Mouse (Mus musculus) embryonic facial prominence, embryonic 13.5 days (tissue): ENCODE results near the gene Itpka. TPM values are rescaled to one million over a fixed set of nuclear protein-coding genes. Genes with fewer than 3 reads are reported as not detected.
A peak's percentile ranks its signal among the peaks of the same experiment; 100 is the strongest.

Experiments
- ATAC-seq: fragments of 200-750 bp; cut with Nextera tagmentation; 2 replicates; pipeline ENCODE4 v1.8.0; 2017; ENCODE audit warnings: low read depth; ENCODE audit not compliant: insufficient number of reproducible peaks, insufficient read depth, low FRiP score, low TSS enrichment
- H3K27ac ChIP-seq: fragments of 300-500 bp; sonication (generic); 2 replicates; pipeline ENCODE4 v1.5.1; 2015; ENCODE audit warnings: moderate library complexity, mild to moderate bottlenecking, inconsistent platforms
- H3K27me3 ChIP-seq: fragments of 300-500 bp; sonication (generic); 2 replicates; pipeline ENCODE4 v1.6.1; 2015; ENCODE audit warnings: mild to moderate bottlenecking, inconsistent platforms
- H3K36me3 ChIP-seq: fragments of 300-500 bp; sonication (generic); 2 replicates; pipeline ENCODE4 v1.6.1; 2015; ENCODE audit warnings: mild to moderate bottlenecking, inconsistent platforms
- H3K4me1 ChIP-seq: fragments of 300-500 bp; sonication (generic); 2 replicates; pipeline ENCODE4 v1.6.1; 2015; ENCODE audit warnings: inconsistent platforms
- H3K4me2 ChIP-seq: fragments of 300-500 bp; sonication (generic); 2 replicates; pipeline ENCODE4 v1.6.1; 2015; ENCODE audit warnings: moderate library complexity, mild to moderate bottlenecking, inconsistent platforms
- H3K4me3 ChIP-seq: fragments of 300-500 bp; sonication (generic); 2 replicates; pipeline ENCODE4 v1.5.1; 2015; ENCODE audit warnings: mild to moderate bottlenecking, inconsistent platforms
- H3K9ac ChIP-seq: fragments of 300-500 bp; sonication (generic); 2 replicates; pipeline ENCODE4 v1.6.1; 2015; ENCODE audit warnings: mild to moderate bottlenecking, inconsistent platforms
- H3K9me3 ChIP-seq: fragments of 300-500 bp; sonication (generic); 2 replicates; pipeline ENCODE4 v1.6.1; 2016; ENCODE audit warnings: inconsistent platforms
- WGBS: fragments of 180-500 bp; shearing (Covaris S2); methylation state at CpG from one replicate; pipeline ENCODE4 v1.1.7; 2015; ENCODE audit warnings: mixed read lengths; 5-methylcytosine and 5-hydroxymethylcytosine counted together
- polyA plus RNA-seq: library from polyadenylated mRNA; unstranded; fragments of >200 nt; fragmentation: Nextera tagmentation; extraction: Ambion mirVana; gene quantifications from 2 replicates; pipeline ENCODE4 v1.2.1, GENCODE M21; 2015

The Itpka gene
- polyA plus RNA-seq, 1 experiment from 2014 or later, result not detected

DNA sequence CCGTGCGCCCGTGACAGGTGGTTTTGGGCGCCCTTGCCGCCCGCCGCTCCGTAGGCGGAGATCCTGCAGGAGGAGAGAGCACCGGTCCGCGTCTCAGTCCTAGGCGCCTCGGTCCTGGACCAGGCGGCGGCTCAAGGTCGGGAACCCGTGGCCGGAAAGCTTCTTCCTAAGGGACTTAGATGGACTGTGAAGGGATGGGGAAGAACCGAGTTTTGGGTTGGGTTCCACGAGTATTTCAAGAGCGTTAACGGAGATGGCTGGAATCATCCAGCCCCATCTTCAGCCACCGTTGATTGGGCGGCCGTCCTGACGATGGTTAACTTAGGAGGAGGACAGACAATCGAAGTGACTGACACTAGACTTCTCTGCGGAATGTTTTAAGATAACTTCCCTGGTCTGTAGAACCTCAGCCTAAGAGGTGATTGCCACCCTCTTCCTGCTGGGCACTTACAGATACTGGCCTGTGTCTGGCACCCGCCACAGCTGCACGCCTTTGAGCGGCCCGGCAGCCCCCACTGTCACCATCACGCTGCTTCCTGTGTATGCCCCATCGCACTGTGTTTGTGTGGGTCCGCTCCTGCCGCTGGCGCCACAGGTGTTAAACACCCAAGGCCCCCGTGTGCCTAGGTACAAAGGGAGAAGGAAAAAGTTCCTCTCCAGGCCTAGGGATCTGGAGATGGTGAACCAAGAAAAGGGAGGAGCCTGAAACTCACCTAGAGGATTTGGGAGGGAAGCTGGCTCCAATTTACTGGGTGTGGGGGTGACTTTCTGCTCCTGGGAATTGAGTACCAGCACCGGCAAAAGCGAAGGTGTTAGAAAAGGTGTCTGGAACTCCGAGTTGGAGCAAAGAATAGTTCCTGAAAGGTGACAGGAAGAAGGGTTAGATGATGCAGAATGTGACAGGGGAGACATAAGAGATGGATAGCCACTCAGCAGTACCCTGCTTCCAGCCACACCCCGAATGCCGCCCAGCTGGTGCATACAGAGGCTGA, 17.0 kb downstream of the Itpka start:
- Histone ChIP-seq H3K4me1 (peaks cover 15% of the 10 kb centered on the region), H3K4me2 (peak overlapping the region; percentile 100), H3K36me3 (peaks cover 9% of the 10 kb centered on the region), H3K9ac (peak overlapping the region; percentile 69; the same call in 1 of the 2 replicates), H3K27ac (no peak overlapping the region), H3K9me3 (no peaks in the 10 kb centered on the region), H3K27me3 (peaks cover 78% of the 10 kb centered on the region), H3K4me3 (peak overlapping the region; percentile 63)
- ATAC-seq, result no peak
- 5% methylated on average over 44 of the region's 44 CpGs for WGBS

DNA sequence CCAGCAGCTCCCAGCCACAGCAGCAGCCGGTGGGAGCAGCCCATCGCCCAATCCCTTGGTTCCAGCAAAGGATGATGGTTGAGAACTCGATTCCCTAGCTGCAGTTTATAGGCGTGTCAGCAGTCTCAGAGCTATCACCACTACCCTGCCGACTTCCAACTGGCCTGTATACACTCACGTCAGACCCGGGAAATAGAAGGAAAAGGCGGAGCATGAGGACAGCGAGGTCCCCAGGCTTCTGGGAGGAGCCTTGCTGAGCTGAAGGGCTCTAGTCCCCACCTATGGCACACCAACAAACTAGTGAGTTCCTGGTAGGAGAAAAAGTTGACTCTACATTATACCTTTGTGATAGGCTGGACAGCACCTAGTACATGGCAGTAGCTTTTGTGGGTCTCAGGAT, 18.1 kb downstream of the Itpka start, which contains the start of gene Ltk:
Gene Ltk, minus strand, starts transcription at position 181 of the 400 bp plus-strand sequence.
- H3K27me3 ChIP-seq, result peaks cover 67% of the 10 kb centered on the region
- no peaks in the 10 kb centered on the region for H3K9me3 ChIP-seq
- peak within 1 kb of the TSS; percentile 63; the same call in 1 of the 2 replicates for H3K4me3 ChIP-seq
- H3K27ac ChIP-seq, result no peak within 1 kb of the TSS
- ATAC-seq, result no peak
- peaks cover 15% of the 10 kb centered on the region for H3K4me1 ChIP-seq
- WGBS, result 16% methylated on average over 9 of the region's 9 CpGs
- H3K4me2 ChIP-seq, result peak within 1 kb of the TSS; percentile 100
- peaks cover 20% of the 10 kb centered on the region for H3K36me3 ChIP-seq
- H3K9ac ChIP-seq, result no peak within 1 kb of the TSS

DNA sequence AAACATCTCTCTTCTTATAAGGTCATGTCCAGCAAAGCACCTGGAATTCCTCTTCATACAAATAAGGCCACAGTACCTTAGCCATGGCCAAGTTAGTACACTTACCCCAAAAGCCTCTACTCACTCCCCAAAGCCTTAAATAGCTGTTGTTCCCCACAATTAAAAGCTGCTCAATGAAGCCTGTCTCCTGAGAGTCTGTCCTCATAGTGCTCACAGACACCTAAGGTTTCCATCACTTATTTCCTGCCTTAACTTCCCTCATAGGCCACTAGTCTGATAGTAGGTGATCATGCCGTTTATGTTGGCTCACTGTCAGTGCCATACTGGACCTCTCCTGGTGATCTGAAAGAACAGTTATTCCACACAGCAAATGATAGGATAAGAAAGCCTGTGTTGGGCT, 20.1 kb downstream of the Itpka start:
- no peak overlapping the region for H3K9ac ChIP-seq
- no peaks in the 10 kb centered on the region for H3K9me3 ChIP-seq
- H3K4me3 ChIP-seq, result no peak overlapping the region
- ATAC-seq, result no peak
- H3K36me3 ChIP-seq, result peaks cover 35% of the 10 kb centered on the region
- 73% methylated on average over 1 of the region's 1 CpGs for WGBS
- peaks cover 49% of the 10 kb centered on the region for H3K27me3 ChIP-seq
- H3K27ac ChIP-seq, result no peak overlapping the region
- H3K4me1 ChIP-seq, result peaks cover 15% of the 10 kb centered on the region
- H3K4me2 ChIP-seq, result no peak overlapping the region

DNA sequence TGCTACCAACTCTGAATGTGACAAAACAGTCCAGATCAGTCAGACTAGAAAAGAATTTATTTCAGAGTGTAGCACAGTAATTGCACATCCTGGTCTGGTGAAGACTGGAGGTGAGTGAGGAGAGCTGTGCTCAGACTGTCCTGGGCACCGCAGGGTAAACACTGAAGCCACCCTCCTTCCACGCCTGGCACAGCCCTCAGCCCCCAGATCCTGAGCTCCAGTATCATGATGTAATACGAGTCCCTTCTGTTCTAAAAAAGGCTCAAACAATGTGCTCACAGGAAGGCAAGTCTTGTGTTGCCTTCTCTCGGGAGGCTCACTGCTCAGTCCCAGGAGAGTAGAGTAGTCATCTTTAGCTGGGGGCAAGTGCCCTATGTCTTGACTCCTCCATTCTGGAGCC, 21.8 kb downstream of the Itpka start:
- H3K36me3 ChIP-seq, result peaks cover 47% of the 10 kb centered on the region
- no peak overlapping the region for H3K9ac ChIP-seq
- H3K27me3 ChIP-seq, result peaks cover 32% of the 10 kb centered on the region
- 68% methylated on average over 4 of the region's 4 CpGs for WGBS
- H3K4me2 ChIP-seq, result no peak overlapping the region
- H3K27ac ChIP-seq, result no peak overlapping the region
- no peak overlapping the region for H3K4me3 ChIP-seq
- no peaks in the 10 kb centered on the region for H3K9me3 ChIP-seq
- ATAC-seq, result no peak
- H3K4me1 ChIP-seq, result peaks cover under 1% of the 10 kb centered on the region

DNA sequence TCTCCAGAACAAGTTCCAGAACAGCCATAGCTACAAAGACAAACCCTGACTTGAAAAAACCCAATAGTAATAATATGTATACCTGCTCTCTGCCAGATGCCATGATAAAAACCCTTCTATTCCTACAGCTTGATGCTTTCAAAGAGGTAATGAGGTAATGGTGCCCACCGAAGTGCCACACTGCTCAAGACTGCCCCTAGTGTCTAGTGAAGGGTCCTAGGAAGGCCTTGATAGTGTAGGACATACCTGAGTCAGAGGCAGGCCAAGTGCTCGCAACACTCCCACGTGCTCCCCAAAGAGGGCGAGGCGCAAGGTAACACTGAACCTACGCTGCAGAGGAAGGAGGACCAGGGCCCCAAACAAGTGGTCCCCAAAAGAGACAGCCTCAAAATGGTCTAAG, 25.1 kb downstream of the Itpka start:
- no peaks in the 10 kb centered on the region for H3K4me1 ChIP-seq
- no peak overlapping the region for H3K4me2 ChIP-seq
- no peak overlapping the region for H3K4me3 ChIP-seq
- H3K27me3 ChIP-seq, result 0 out of 2 replicates have a peak, but pooled peaks cover 4% of the 10 kb centered on the region
- ATAC-seq, result no peak
- no peak overlapping the region for H3K9ac ChIP-seq
- 95% methylated on average over 6 of the region's 6 CpGs for WGBS
- no peak overlapping the region for H3K27ac ChIP-seq
- H3K36me3 ChIP-seq, result peaks cover 80% of the 10 kb centered on the region
- H3K9me3 ChIP-seq, result no peaks in the 10 kb centered on the region

DNA sequence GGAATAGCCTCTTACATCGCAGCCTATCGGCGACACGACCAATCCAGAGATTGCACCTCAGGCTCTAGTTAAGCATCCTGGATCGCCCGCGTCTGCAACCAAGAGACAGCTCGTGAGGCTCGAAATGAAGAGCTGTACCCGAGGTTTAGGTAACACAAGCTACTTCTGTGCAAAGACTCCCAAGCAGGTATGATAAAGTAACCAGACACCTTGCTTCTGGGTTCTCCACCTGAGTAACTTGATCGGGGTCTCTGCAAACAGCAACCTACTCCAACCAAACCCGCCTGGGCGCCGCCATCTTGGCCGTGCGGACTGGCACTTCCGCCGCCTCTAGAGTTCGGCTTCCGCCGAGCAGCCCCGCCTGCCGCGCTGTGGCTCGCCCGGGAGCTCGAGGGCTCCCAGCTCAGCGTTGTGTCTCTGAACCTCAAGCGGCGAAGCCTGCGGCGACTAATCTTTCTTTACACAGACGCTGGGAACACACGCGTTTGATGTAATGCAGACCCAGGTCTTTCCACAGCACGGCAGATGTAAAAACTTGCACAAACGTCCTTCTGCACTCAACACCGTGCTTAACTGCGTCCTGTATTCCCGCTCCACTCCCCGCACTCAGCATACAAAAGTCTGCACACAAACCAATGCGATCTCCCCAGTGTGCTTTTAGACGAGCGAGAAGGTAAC, 45.2 kb downstream of the Itpka start, which contains the start of gene Rpap1:
Gene Rpap1, minus strand, starts transcription at position 332 of the 678 bp plus-strand sequence.
- Histone ChIP-seq H3K9ac (peak within 1 kb of the TSS; percentile 78), H3K36me3 (peaks cover 21% of the 10 kb centered on the region), H3K27me3 (no peaks in the 10 kb centered on the region), H3K4me2 (peak within 1 kb of the TSS; percentile 75), H3K9me3 (no peaks in the 10 kb centered on the region), H3K4me1 (peaks cover 13% of the 10 kb centered on the region), H3K27ac (peak within 1 kb of the TSS; percentile 91), H3K4me3 (peak within 1 kb of the TSS; percentile 68)
- ATAC-seq, result peak; percentile 91
- WGBS, result under 1% methylated on average over 44 of the region's 44 CpGs

DNA sequence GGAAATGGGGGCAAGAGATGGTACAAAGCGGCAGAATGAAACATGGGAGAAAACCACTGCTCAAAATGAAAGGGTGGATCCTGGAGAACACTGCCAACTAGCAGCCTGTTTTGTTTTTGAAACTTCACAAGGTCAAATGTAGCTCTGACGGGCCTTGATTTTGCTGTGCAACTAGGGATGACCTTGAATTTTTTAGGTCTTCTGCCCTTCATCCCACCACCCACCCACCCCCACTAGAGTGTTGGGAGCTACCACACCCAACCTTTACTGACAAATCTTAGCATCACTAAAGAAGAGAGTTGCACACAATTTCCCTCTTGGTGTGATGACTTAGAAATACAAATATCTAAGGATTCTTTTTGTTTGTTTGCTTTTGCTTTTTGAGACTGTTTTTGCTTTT, 47.9 kb downstream of the Itpka start:
- no peak overlapping the region for H3K27ac ChIP-seq
- H3K4me1 ChIP-seq, result peaks cover 13% of the 10 kb centered on the region
- H3K9me3 ChIP-seq, result no peaks in the 10 kb centered on the region
- H3K9ac ChIP-seq, result no peak overlapping the region
- 80% methylated on average over 2 of the region's 2 CpGs for WGBS
- H3K27me3 ChIP-seq, result no peaks in the 10 kb centered on the region
- H3K4me3 ChIP-seq, result no peak overlapping the region
- ATAC-seq, result no peak
- H3K36me3 ChIP-seq, result peaks cover 3% of the 10 kb centered on the region; the same call in 1 of the 2 replicates
- H3K4me2 ChIP-seq, result no peak overlapping the region

DNA sequence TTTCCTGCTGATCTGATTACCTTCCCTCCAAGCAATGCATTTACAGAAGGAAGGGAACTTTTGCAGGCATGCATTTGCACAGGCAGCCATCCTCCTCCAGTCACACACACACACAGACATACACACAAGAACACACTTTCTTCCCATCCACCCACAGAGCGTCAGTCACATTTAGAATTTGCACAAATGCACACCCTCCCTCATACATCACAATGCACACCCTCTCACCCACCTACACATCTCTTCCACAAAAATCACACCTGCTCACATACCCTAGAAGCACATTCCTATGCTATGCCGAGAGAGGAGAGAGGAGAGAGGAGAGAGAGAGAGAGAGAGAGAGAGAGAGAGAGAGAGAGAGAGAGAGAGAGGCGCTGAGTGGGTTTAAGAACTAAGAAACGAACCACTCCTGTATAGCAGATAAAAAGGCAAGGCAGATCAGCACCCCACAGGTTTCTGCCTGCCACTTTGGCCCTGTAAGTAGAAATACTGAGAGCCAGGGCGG, 55.2 kb downstream of the Itpka start, which contains the start of gene Tyro3:
Gene Tyro3, plus strand, starts transcription at position 455 of the 505 bp plus-strand sequence.
- no peak within 1 kb of the TSS for H3K4me2 ChIP-seq
- no peak within 1 kb of the TSS for H3K4me3 ChIP-seq
- H3K27me3 ChIP-seq, result peaks cover 32% of the 10 kb centered on the region
- 58% methylated on average over 5 of the region's 5 CpGs for WGBS
- no peak within 1 kb of the TSS for H3K9ac ChIP-seq
- no peak within 1 kb of the TSS for H3K27ac ChIP-seq
- no peaks in the 10 kb centered on the region for H3K9me3 ChIP-seq
- 0 out of 2 replicates have a peak, but pooled peaks cover 3% of the 10 kb centered on the region for H3K36me3 ChIP-seq
- ATAC-seq, result no peak
- H3K4me1 ChIP-seq, result peaks cover 24% of the 10 kb centered on the region

DNA sequence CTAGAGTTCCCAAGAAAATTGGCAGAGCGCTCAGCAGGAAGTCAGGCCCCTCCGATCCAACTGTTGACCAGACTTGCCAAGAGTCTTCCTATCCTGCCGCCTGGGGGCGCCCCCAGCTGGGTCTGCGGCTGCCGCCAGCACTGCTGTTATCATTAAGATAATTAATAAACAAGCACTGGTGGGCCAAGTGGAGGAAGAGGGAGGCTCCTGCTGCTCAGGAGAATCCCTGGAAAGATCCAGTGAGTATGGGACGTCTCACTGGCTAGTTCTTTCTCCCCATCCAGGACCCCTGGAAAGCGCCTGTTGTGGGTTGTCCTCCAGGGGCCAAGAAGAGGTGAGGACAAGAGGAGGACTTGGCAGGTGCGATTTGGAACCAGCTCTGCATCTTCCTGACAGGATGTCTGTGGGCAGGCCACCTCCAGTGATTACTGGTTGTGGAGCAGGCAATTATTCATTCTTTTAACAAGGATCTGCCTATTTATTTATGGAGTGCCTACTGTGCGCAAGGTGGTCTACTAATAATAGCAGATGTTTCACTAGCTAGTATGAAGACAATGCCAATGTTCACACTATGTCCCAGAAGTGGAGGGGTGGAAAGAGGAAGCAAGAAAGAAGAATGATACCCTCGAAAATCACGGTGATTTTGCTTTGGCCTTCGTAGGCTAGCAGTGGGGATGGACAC, 56.2 kb downstream of the Itpka start:
- Histone ChIP-seq H3K27me3 (peaks cover 32% of the 10 kb centered on the region), H3K9me3 (no peaks in the 10 kb centered on the region), H3K4me2 (peak overlapping the region; percentile 91; the same call in 1 of the 2 replicates), H3K4me1 (peaks cover 35% of the 10 kb centered on the region), H3K9ac (no peak overlapping the region), H3K4me3 (peak overlapping the region; percentile 89; the same call in 1 of the 2 replicates), H3K27ac (no peak overlapping the region), H3K36me3 (peaks cover 6% of the 10 kb centered on the region; the same call in 1 of the 2 replicates)
- no peak for ATAC-seq
- WGBS, result 12% methylated on average over 13 of the region's 13 CpGs

DNA sequence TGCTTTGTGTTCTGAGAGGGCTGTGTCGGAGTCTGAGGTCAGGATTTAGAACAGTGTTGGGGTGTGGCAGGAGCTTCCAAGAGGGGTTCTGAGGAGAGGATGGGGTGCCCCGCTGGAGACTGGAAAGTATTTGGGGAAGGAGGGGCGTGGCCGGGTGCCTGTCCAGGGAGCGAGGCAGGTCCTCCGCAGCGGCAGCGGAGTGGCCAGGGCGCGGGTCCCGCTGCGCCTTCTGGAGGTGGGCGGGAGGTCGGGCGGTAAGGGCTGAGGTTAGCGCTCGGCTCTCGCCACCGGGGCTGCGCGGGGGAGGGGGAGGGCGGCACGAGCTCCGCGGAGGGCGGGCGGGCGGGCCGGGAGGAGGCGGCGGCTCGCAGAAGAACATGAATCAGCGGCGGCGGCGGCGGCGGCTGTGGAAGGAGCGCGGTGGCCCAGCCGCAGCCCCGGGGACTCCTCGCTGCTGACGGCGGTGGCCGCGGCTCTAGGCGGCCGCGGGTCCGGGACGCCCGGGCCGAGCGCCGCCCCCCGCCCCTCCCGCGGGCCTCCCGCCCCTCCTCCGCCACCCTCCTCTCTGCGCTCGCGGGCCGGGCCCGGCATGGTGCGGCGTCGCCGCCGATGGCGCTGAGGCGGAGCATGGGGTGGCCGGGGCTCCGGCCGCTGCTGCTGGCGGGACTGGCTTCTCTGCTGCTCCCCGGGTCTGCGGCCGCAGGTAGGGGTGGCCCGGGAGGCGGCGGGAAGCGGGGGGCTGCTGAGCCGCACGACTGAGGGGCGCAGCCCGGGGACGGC, 57.2 kb downstream of the Itpka start:
- Histone ChIP-seq H3K4me2 (peak overlapping the region; percentile 91), H3K27ac (peak overlapping the region; percentile 71; the same call in 1 of the 2 replicates), H3K27me3 (peaks cover 32% of the 10 kb centered on the region), H3K4me3 (peak overlapping the region; percentile 89), H3K36me3 (peaks cover 14% of the 10 kb centered on the region), H3K9ac (peak overlapping the region; percentile 93), H3K9me3 (no peaks in the 10 kb centered on the region), H3K4me1 (peaks cover 44% of the 10 kb centered on the region)
- peak; percentile 74 for ATAC-seq
- WGBS, result under 1% methylated on average over 68 of the region's 89 CpGs
